Mouse (Mus musculus): ENCODE data around the gene Cav1. TPM values are rescaled to one million over a fixed set of nuclear protein-coding genes. Genes with fewer than 3 reads are reported as not detected.

The Cav1 gene
- polyA plus RNA-seq, 1 experiment from 2014 or later: 16.6 TPM

GRCm38 (mm10) chr6:17314659-17315616, 8.8 kb downstream of the Cav1 start:
- H3K9ac ChIP-seq (replicated peaks; ENCODE audit: low read depth, low read length): no peak overlapping the region
- H3K4me3 ChIP-seq (ENCODE audit: low read depth, low read length): no peak overlapping the region
- no peaks in the 10 kb centered on the region for H3K27me3 ChIP-seq (ENCODE audit: control insufficient read depth, insufficient read depth, low read length)
- no peak overlapping the region for H3K4me2 ChIP-seq (ENCODE audit: low read depth, low read length)
- ATAC-seq (ENCODE audit: low read depth): no peak
- H3K4me1 ChIP-seq (ENCODE audit: control insufficient read depth, insufficient read depth, low read length): no peaks in the 10 kb centered on the region
- H3K27ac ChIP-seq (ENCODE audit: low read depth, low read length): no peak overlapping the region
- no peaks in the 10 kb centered on the region for H3K36me3 ChIP-seq (ENCODE audit: control insufficient read depth, insufficient read depth, low read length)
- WGBS: 83% methylated on average over 5 of the region's 5 CpGs
- no peaks in the 10 kb centered on the region for H3K9me3 ChIP-seq (ENCODE audit: control insufficient read depth, low read length)

- Histone ChIP-seq H3K27me3 (ENCODE audit: control insufficient read depth, insufficient read depth, low read length) (no peaks in the 10 kb centered on the region), H3K4me3 (ENCODE audit: low read depth, low read length) (no peak overlapping the region), H3K9ac (replicated peaks; ENCODE audit: low read depth, low read length) (no peak overlapping the region), H3K36me3 (ENCODE audit: control insufficient read depth, insufficient read depth, low read length) (no peaks in the 10 kb centered on the region), H3K4me1 (ENCODE audit: control insufficient read depth, insufficient read depth, low read length) (no peaks in the 10 kb centered on the region), H3K27ac (ENCODE audit: low read depth, low read length) (no peak overlapping the region), H3K9me3 (ENCODE audit: control insufficient read depth, low read length) (no peaks in the 10 kb centered on the region), H3K4me2 (ENCODE audit: low read depth, low read length) (no peak overlapping the region)
- 83% methylated on average over 15 of the region's 15 CpGs for WGBS
- no peak for ATAC-seq (ENCODE audit: low read depth)
These were observed 10.4 kb downstream of the Cav1 start for GRCm38 (mm10) chr6:17316294-17317166.

GRCm38 (mm10) chr6:17317167-17317524, 11.0 kb downstream of the Cav1 start:
- H3K4me1 ChIP-seq (ENCODE audit: control insufficient read depth, insufficient read depth, low read length): no peaks in the 10 kb centered on the region
- 56% methylated on average over 1 of the region's 1 CpGs for WGBS
- H3K9ac ChIP-seq (replicated peaks; ENCODE audit: low read depth, low read length): no peak overlapping the region
- H3K27ac ChIP-seq (ENCODE audit: low read depth, low read length): no peak overlapping the region
- H3K27me3 ChIP-seq (ENCODE audit: control insufficient read depth, insufficient read depth, low read length): no peaks in the 10 kb centered on the region
- no peaks in the 10 kb centered on the region for H3K36me3 ChIP-seq (ENCODE audit: control insufficient read depth, insufficient read depth, low read length)
- no peak overlapping the region for H3K4me2 ChIP-seq (ENCODE audit: low read depth, low read length)
- no peak for ATAC-seq (ENCODE audit: low read depth)
- no peak overlapping the region for H3K4me3 ChIP-seq (ENCODE audit: low read depth, low read length)
- H3K9me3 ChIP-seq (ENCODE audit: control insufficient read depth, low read length): no peaks in the 10 kb centered on the region

- no peak for ATAC-seq (ENCODE audit: low read depth)
- H3K4me3 ChIP-seq (ENCODE audit: low read depth, low read length): no peak overlapping the region
- no peaks in the 10 kb centered on the region for H3K27me3 ChIP-seq (ENCODE audit: control insufficient read depth, insufficient read depth, low read length)
- H3K36me3 ChIP-seq (ENCODE audit: control insufficient read depth, insufficient read depth, low read length): no peaks in the 10 kb centered on the region
- H3K9ac ChIP-seq (replicated peaks; ENCODE audit: low read depth, low read length): no peak overlapping the region
- 53% methylated on average over 1 of the region's 1 CpGs for WGBS
- no peaks in the 10 kb centered on the region for H3K9me3 ChIP-seq (ENCODE audit: control insufficient read depth, low read length)
- no peak overlapping the region for H3K27ac ChIP-seq (ENCODE audit: low read depth, low read length)
- no peak overlapping the region for H3K4me2 ChIP-seq (ENCODE audit: low read depth, low read length)
- no peaks in the 10 kb centered on the region for H3K4me1 ChIP-seq (ENCODE audit: control insufficient read depth, insufficient read depth, low read length)
These were observed 11.8 kb downstream of the Cav1 start for GRCm38 (mm10) chr6:17317944-17318343.

- Histone ChIP-seq H3K9ac (replicated peaks; ENCODE audit: low read depth, low read length) (no peak overlapping the region), H3K27me3 (ENCODE audit: control insufficient read depth, insufficient read depth, low read length) (no peaks in the 10 kb centered on the region), H3K27ac (ENCODE audit: low read depth, low read length) (no peak overlapping the region), H3K36me3 (ENCODE audit: control insufficient read depth, insufficient read depth, low read length) (no peaks in the 10 kb centered on the region), H3K4me3 (ENCODE audit: low read depth, low read length) (no peak overlapping the region), H3K4me2 (ENCODE audit: low read depth, low read length) (no peak overlapping the region), H3K4me1 (ENCODE audit: control insufficient read depth, insufficient read depth, low read length) (no peaks in the 10 kb centered on the region), H3K9me3 (ENCODE audit: control insufficient read depth, low read length) (no peaks in the 10 kb centered on the region)
- 82% methylated on average over 6 of the region's 6 CpGs for WGBS
- ATAC-seq (ENCODE audit: low read depth): no peak
These were observed 15.8 kb downstream of the Cav1 start for GRCm38 (mm10) chr6:17321976-17322375.

GRCm38 (mm10) chr6:17327216-17327615, 21.1 kb downstream of the Cav1 start:
- 65% methylated on average over 11 of the region's 11 CpGs for WGBS
- Histone ChIP-seq H3K9me3 (ENCODE audit: control insufficient read depth, low read length) (no peaks in the 10 kb centered on the region), H3K27me3 (ENCODE audit: control insufficient read depth, insufficient read depth, low read length) (no peaks in the 10 kb centered on the region), H3K9ac (replicated peaks; ENCODE audit: low read depth, low read length) (no peak overlapping the region), H3K4me2 (ENCODE audit: low read depth, low read length) (no peak overlapping the region), H3K4me1 (ENCODE audit: control insufficient read depth, insufficient read depth, low read length) (no peaks in the 10 kb centered on the region), H3K4me3 (ENCODE audit: low read depth, low read length) (no peak overlapping the region), H3K27ac (ENCODE audit: low read depth, low read length) (no peak overlapping the region), H3K36me3 (ENCODE audit: control insufficient read depth, insufficient read depth, low read length) (no peaks in the 10 kb centered on the region)
- ATAC-seq (ENCODE audit: low read depth): no peak

GRCm38 (mm10) chr6:17329801-17330200, 23.7 kb downstream of the Cav1 start:
- WGBS: 85% methylated on average over 3 of the region's 3 CpGs
- no peak for ATAC-seq (ENCODE audit: low read depth)

GRCm38 (mm10) chr6:17337724-17338123, 31.6 kb downstream of the Cav1 start:
- 87% methylated on average over 2 of the region's 2 CpGs for WGBS
- H3K27ac ChIP-seq (ENCODE audit: low read depth, low read length): no peak overlapping the region

More at GRCm38 (mm10) chr6:17329801-17330200, 23.7 kb downstream of the Cav1 start:
- Histone ChIP-seq H3K36me3 (ENCODE audit: control insufficient read depth, insufficient read depth, low read length) (no peaks in the 10 kb centered on the region), H3K4me2 (ENCODE audit: low read depth, low read length) (no peak overlapping the region), H3K4me3 (ENCODE audit: low read depth, low read length) (no peak overlapping the region), H3K9ac (replicated peaks; ENCODE audit: low read depth, low read length) (no peak overlapping the region), H3K27ac (ENCODE audit: low read depth, low read length) (no peak overlapping the region), H3K9me3 (ENCODE audit: control insufficient read depth, low read length) (no peaks in the 10 kb centered on the region), H3K4me1 (ENCODE audit: control insufficient read depth, insufficient read depth, low read length) (no peaks in the 10 kb centered on the region), H3K27me3 (ENCODE audit: control insufficient read depth, insufficient read depth, low read length) (no peaks in the 10 kb centered on the region)

GRCm38 (mm10) chr6:17340406-17340805, 34.3 kb downstream of the Cav1 start:
- no peaks in the 10 kb centered on the region for H3K27me3 ChIP-seq (ENCODE audit: control insufficient read depth, insufficient read depth, low read length)
- H3K9ac ChIP-seq (replicated peaks; ENCODE audit: low read depth, low read length): no peak overlapping the region
- no peaks in the 10 kb centered on the region for H3K4me1 ChIP-seq (ENCODE audit: control insufficient read depth, insufficient read depth, low read length)
- no peak overlapping the region for H3K27ac ChIP-seq (ENCODE audit: low read depth, low read length)
- WGBS: 14% methylated on average over 2 of the region's 2 CpGs
- H3K4me3 ChIP-seq (ENCODE audit: low read depth, low read length): no peak overlapping the region
- ATAC-seq (ENCODE audit: low read depth): no peak
- H3K9me3 ChIP-seq (ENCODE audit: control insufficient read depth, low read length): no peaks in the 10 kb centered on the region
- H3K4me2 ChIP-seq (ENCODE audit: low read depth, low read length): no peak overlapping the region
- no peaks in the 10 kb centered on the region for H3K36me3 ChIP-seq (ENCODE audit: control insufficient read depth, insufficient read depth, low read length)

More at GRCm38 (mm10) chr6:17337724-17338123, 31.6 kb downstream of the Cav1 start:
- ATAC-seq (ENCODE audit: low read depth): no peak
- Histone ChIP-seq H3K4me1 (ENCODE audit: control insufficient read depth, insufficient read depth, low read length) (no peaks in the 10 kb centered on the region), H3K36me3 (ENCODE audit: control insufficient read depth, insufficient read depth, low read length) (no peaks in the 10 kb centered on the region), H3K4me2 (ENCODE audit: low read depth, low read length) (no peak overlapping the region), H3K9ac (replicated peaks; ENCODE audit: low read depth, low read length) (no peak overlapping the region), H3K4me3 (ENCODE audit: low read depth, low read length) (no peak overlapping the region), H3K9me3 (ENCODE audit: control insufficient read depth, low read length) (no peaks in the 10 kb centered on the region), H3K27me3 (ENCODE audit: control insufficient read depth, insufficient read depth, low read length) (no peaks in the 10 kb centered on the region)
